Mouse (Mus musculus): ENCODE data around the gene Map1b. TPM values are rescaled to one million over a fixed set of nuclear protein-coding genes. Genes with fewer than 3 reads are reported as not detected.

The Map1b gene
- total and polyA plus RNA-seq, 2 experiments from 2014 or later = 690 to 1,981 TPM

DNA sequence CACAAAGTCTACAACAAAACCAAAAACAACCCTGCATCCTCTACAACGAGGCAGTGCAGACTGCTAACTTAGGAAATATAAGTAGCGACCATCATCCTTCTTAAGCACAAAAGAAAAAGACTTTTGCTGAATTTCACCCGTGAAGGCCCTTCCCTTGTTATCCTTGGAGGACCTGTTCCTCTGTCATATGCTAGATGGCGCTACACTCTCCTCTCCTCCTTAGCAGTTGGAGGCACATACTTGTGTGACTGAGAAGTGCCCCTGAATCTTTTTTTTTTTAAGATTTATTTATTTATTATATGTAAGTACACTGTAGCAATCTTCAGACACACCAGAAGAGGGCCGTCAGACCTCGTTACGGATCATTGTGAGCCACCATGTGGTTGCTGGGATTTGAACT lies 20.2 kb downstream of the Map1b start:
- peak; percentile 57 for DNase-seq (ENCODE audit: low spot score)

DNA sequence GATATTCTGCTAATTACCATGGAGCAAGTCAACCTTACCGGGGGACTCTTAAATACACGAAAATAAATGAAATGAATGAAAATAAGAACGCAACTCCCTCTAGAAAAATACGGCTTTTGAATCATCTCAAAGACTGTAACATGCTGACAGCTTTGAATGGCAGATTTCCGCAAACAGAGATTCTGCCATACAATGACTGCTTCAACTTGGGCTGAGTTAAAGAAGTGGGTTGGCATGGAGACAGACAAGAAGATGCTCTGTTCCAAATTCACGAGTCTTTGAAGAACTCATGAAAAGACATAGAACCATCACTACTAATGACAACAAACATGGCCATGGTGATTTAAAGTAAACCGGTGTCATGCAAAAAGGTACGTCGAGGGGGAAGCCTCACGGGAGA lies 21.9 kb downstream of the Map1b start:
- Histone ChIP-seq H3K9me3 (ENCODE audit: low read length) (no peaks in the 10 kb centered on the region), H3K36me3 (ENCODE audit: insufficient read depth, low read length) (no peaks in the 10 kb centered on the region), H3K27ac (no peak overlapping the region), H3K4me3 (ENCODE audit: low read length) (no peak overlapping the region), H3K27me3 (ENCODE audit: insufficient read depth, low read length) (no peaks in the 10 kb centered on the region), H3K4me2 (ENCODE audit: low read depth, low read length) (no peak overlapping the region), H3K4me1 (ENCODE audit: insufficient read depth, low read length) (peaks cover 12% of the 10 kb centered on the region; the same call in 1 of the 2 replicates), H3K9ac (replicated peaks; ENCODE audit: low read length) (no peak overlapping the region)
- no peak for TF ChIP-seq CTCF (IDR thresholded peaks at IDR 0.05; ENCODE audit: low read depth)
- no peak for DNase-seq (ENCODE audit: low spot score)
- 43% methylated on average over 10 of the region's 10 CpGs for WGBS
- no peak for ATAC-seq

More for the DNA sequence above, 20.2 kb downstream of the Map1b start:
- peak; percentile 61 for TF ChIP-seq CTCF (IDR thresholded peaks at IDR 0.05; ENCODE audit: low read depth)
- no peaks in the 10 kb centered on the region for H3K27me3 ChIP-seq (ENCODE audit: insufficient read depth, low read length)
- H3K4me1 ChIP-seq (ENCODE audit: insufficient read depth, low read length) = peaks cover 12% of the 10 kb centered on the region; the same call in 1 of the 2 replicates
- 0 out of 2 replicates have a peak, but pooled peaks have one; percentile 43 for ATAC-seq
- no peak overlapping the region for H3K27ac ChIP-seq
- no peak overlapping the region for H3K4me2 ChIP-seq (ENCODE audit: low read depth, low read length)
- no peaks in the 10 kb centered on the region for H3K9me3 ChIP-seq (ENCODE audit: low read length)
- H3K9ac ChIP-seq (replicated peaks; ENCODE audit: low read length) = no peak overlapping the region
- WGBS = 80% methylated on average over 7 of the region's 7 CpGs
- no peaks in the 10 kb centered on the region for H3K36me3 ChIP-seq (ENCODE audit: insufficient read depth, low read length)
- no peak overlapping the region for H3K4me3 ChIP-seq (ENCODE audit: low read length)

DNA sequence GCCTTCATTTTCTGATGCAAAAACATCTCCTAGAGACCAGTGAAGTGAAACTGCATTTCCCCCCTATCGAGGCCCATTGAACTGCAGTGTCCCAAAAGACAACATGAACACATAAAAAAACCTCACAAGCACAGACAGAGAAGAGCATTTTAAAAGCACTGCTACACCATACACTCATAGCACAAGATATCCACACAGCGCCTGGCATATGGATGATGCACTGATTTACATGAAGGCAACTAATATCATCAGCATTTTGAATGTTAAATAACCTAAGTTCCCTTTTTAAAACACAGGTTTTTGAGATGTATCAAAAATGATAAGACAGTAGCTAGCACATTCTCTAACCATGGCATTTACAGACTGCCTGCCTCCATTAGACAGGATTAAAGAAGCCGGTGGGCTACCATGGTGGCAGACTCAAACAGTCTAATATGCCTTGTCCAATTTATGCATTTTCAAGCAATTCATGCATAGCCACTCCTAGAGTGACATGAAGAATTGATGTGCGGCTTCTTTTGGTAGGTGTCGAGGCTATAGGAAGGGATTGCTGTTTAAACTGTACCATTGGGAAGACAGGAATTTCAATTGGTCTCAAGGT lies 22.9 kb downstream of the Map1b start:
- H3K27ac ChIP-seq = 0 out of 2 replicates have a peak overlapping the region, but pooled peaks have one; percentile 26
- H3K9me3 ChIP-seq (ENCODE audit: low read length) = no peaks in the 10 kb centered on the region
- no peaks in the 10 kb centered on the region for H3K27me3 ChIP-seq (ENCODE audit: insufficient read depth, low read length)
- H3K4me2 ChIP-seq (ENCODE audit: low read depth, low read length) = no peak overlapping the region
- no peak overlapping the region for H3K4me3 ChIP-seq (ENCODE audit: low read length)
- WGBS = 33% methylated on average over 5 of the region's 5 CpGs
- 0 out of 2 replicates have a peak overlapping the region, but pooled peaks have one; percentile 9 for H3K9ac ChIP-seq (replicated peaks; ENCODE audit: low read length)
- ATAC-seq (no peak), DNase-seq (ENCODE audit: low spot score) (no peak)
- no peaks in the 10 kb centered on the region for H3K36me3 ChIP-seq (ENCODE audit: insufficient read depth, low read length)
- TF ChIP-seq CTCF (IDR thresholded peaks at IDR 0.05; ENCODE audit: low read depth) = no peak
- H3K4me1 ChIP-seq (ENCODE audit: insufficient read depth, low read length) = peaks cover 12% of the 10 kb centered on the region; the same call in 1 of the 2 replicates

GRCm38 (mm10) chr13:99492619-99493303 lies 23.6 kb downstream of the Map1b start:
- Histone ChIP-seq H3K36me3 (ENCODE audit: insufficient read depth, low read length) (no peaks in the 10 kb centered on the region), H3K9ac (replicated peaks; ENCODE audit: low read length) (0 out of 2 replicates have a peak overlapping the region, but pooled peaks have one; percentile 9), H3K4me2 (ENCODE audit: low read depth, low read length) (no peak overlapping the region), H3K9me3 (ENCODE audit: low read length) (no peaks in the 10 kb centered on the region), H3K4me3 (ENCODE audit: low read length) (no peak overlapping the region), H3K27ac (peak overlapping the region; percentile 26; the same call in 1 of the 2 replicates), H3K27me3 (ENCODE audit: insufficient read depth, low read length) (no peaks in the 10 kb centered on the region), H3K4me1 (ENCODE audit: insufficient read depth, low read length) (peaks cover 12% of the 10 kb centered on the region; the same call in 1 of the 2 replicates)
- no peak for TF ChIP-seq CTCF (IDR thresholded peaks at IDR 0.05; ENCODE audit: low read depth)
- DNase-seq (ENCODE audit: low spot score) = no peak
- peak; percentile 60; the same call in 1 of the 2 replicates for ATAC-seq
- 20% methylated on average over 7 of the region's 7 CpGs for WGBS

- Histone ChIP-seq H3K27ac (no peak overlapping the region), H3K4me2 (ENCODE audit: low read depth, low read length) (no peak overlapping the region), H3K9me3 (ENCODE audit: low read length) (no peaks in the 10 kb centered on the region), H3K4me3 (ENCODE audit: low read length) (no peak overlapping the region), H3K9ac (replicated peaks; ENCODE audit: low read length) (no peak overlapping the region), H3K4me1 (ENCODE audit: insufficient read depth, low read length) (peaks cover 12% of the 10 kb centered on the region; the same call in 1 of the 2 replicates), H3K36me3 (ENCODE audit: insufficient read depth, low read length) (no peaks in the 10 kb centered on the region), H3K27me3 (ENCODE audit: insufficient read depth, low read length) (no peaks in the 10 kb centered on the region)
- DNase-seq (ENCODE audit: low spot score) (no peak), ATAC-seq (no peak)
- 96% methylated on average over 4 of the region's 4 CpGs for WGBS
- TF ChIP-seq CTCF (IDR thresholded peaks at IDR 0.05; ENCODE audit: low read depth) = no peak
These were observed 26.3 kb downstream of the Map1b start for GRCm38 (mm10) chr13:99489998-99490397.

GRCm38 (mm10) chr13:99489175-99489574 lies 27.2 kb downstream of the Map1b start:
- Histone ChIP-seq H3K27me3 (ENCODE audit: insufficient read depth, low read length) (no peaks in the 10 kb centered on the region), H3K9me3 (ENCODE audit: low read length) (no peaks in the 10 kb centered on the region), H3K4me2 (ENCODE audit: low read depth, low read length) (no peak overlapping the region), H3K4me3 (ENCODE audit: low read length) (no peak overlapping the region), H3K4me1 (ENCODE audit: insufficient read depth, low read length) (peaks cover 12% of the 10 kb centered on the region; the same call in 1 of the 2 replicates), H3K36me3 (ENCODE audit: insufficient read depth, low read length) (no peaks in the 10 kb centered on the region), H3K9ac (replicated peaks; ENCODE audit: low read length) (no peak overlapping the region), H3K27ac (no peak overlapping the region)
- ATAC-seq (no peak), DNase-seq (ENCODE audit: low spot score) (no peak)
- 76% methylated on average over 5 of the region's 5 CpGs for WGBS
- peak; percentile 36 for TF ChIP-seq CTCF (IDR thresholded peaks at IDR 0.05; ENCODE audit: low read depth)
